Mouse (Mus musculus) intestine, embryonic 14.5 days (tissue): ENCODE measurements around the gene Capza1. TPM values are rescaled to one million over a fixed set of nuclear protein-coding genes. Genes with fewer than 3 reads are reported as not detected.

Source experiments
- ATAC-seq: fragments of 200-750 bp; cut with Nextera tagmentation; replicated peaks from 2 replicates; pipeline ENCODE4 v1.8.0; 2017; ENCODE audit warnings: low read depth, moderate number of reproducible peaks, moderate TSS enrichment, moderate library complexity; ENCODE audit not compliant: low FRiP score, low TSS enrichment
- DNase-seq: peaks from one replicate; pipeline ENCODE4 v3.0.0-alpha.2; 2018; ENCODE audit warnings: low spot score
- H3K27ac ChIP-seq: fragments of 300-500 bp; sonication (generic); 2 replicates; pipeline ENCODE4 v1.5.1; 2014; ENCODE audit warnings: low read depth, mild to moderate bottlenecking, control low read depth
- H3K27me3 ChIP-seq: fragments of 300-500 bp; sonication (generic); replicated peaks from 2 replicates; pipeline ENCODE4 v1.6.1; 2014; ENCODE audit warnings: low read length, control low read depth; ENCODE audit not compliant: control insufficient read depth, insufficient read depth
- H3K36me3 ChIP-seq: fragments of 300-500 bp; sonication (generic); 2 replicates; pipeline ENCODE4 v1.6.1; 2014; ENCODE audit warnings: low read length, control low read depth; ENCODE audit not compliant: control insufficient read depth, insufficient read depth
- H3K4me1 ChIP-seq: fragments of 300-500 bp; sonication (generic); replicated peaks from 2 replicates; pipeline ENCODE4 v1.6.1; 2014; ENCODE audit warnings: low read length, control low read depth, mixed read lengths; ENCODE audit not compliant: control insufficient read depth, insufficient read depth
- H3K4me2 ChIP-seq: fragments of 300-500 bp; sonication (generic); 2 replicates; pipeline ENCODE4 v1.6.1; 2014; ENCODE audit warnings: low read length
- H3K4me3 ChIP-seq: fragments of 300-500 bp; sonication (generic); 2 replicates; pipeline ENCODE4 v1.5.1; 2014; ENCODE audit warnings: low read depth, low read length, control low read depth, mixed read lengths
- H3K9ac ChIP-seq: fragments of 300-500 bp; sonication (generic); 2 replicates; pipeline ENCODE4 v1.6.1; 2014; ENCODE audit warnings: mild to moderate bottlenecking, low read length
- H3K9me3 ChIP-seq: fragments of 300-500 bp; sonication (generic); 2 replicates; pipeline ENCODE4 v1.6.1; 2016; ENCODE audit warnings: low read length, control low read depth; ENCODE audit not compliant: control insufficient read depth
- WGBS: fragments of 180-500 bp; shearing (Covaris S2); extraction: QIAGEN DNeasy Blood & Tissue Kit; methylation state at CpG from one replicate; pipeline ENCODE4 v1.1.7; 2014; 5-methylcytosine and 5-hydroxymethylcytosine counted together
- polyA plus RNA-seq: library from polyadenylated mRNA; unstranded; fragments of >200 nt; fragmentation: Nextera tagmentation; extraction: Ambion mirVana; gene quantifications from 2 replicates; pipeline ENCODE4 v1.2.1, GENCODE M21; 2014

Capza1 gene
- polyA plus RNA-seq, 1 experiment from 2014 or later = 194 TPM

GRCm38 (mm10) chr3:104777342-104777741 is 87.0 kb downstream of the Capza1 start:
- WGBS = under 1% methylated on average over 20 of the region's 20 CpGs
- peak overlapping the region; percentile 54 for H3K4me2 ChIP-seq
- peak overlapping the region; percentile 31 for H3K9ac ChIP-seq
- H3K27me3 ChIP-seq = peaks cover 65% of the 10 kb centered on the region
- ATAC-seq (no peak), DNase-seq (peak; percentile 75)
- peaks cover 18% of the 10 kb centered on the region; the same call in 1 of the 2 replicates for H3K4me1 ChIP-seq
- H3K36me3 ChIP-seq = no peaks in the 10 kb centered on the region
- H3K4me3 ChIP-seq = peak overlapping the region; percentile 31
- H3K9me3 ChIP-seq = no peaks in the 10 kb centered on the region
- no peak overlapping the region for H3K27ac ChIP-seq

DNA sequence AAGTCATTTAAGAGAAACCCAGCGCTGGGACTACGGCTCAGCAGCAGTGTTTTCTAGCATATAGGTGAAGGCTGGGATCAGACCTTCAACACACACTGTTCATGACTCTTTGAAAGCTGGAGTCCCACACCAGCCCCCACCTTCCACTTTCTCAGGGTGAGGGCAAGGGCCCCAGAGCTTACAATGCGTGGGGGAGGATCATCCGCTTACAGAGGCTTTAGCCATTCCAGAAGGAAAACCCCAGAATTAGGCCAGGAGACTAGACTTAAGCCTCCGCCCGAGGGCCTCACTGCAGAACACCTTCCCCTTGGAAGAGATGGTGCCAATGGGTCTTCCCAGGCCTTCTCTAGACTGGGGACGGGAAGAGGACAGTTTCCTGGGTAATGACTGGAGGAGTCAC is 91.0 kb downstream of the Capza1 start:
- no peak overlapping the region for H3K4me3 ChIP-seq
- no peaks in the 10 kb centered on the region for H3K9me3 ChIP-seq
- no peak overlapping the region for H3K9ac ChIP-seq
- no peaks in the 10 kb centered on the region for H3K36me3 ChIP-seq
- H3K4me1 ChIP-seq = no peaks in the 10 kb centered on the region
- peaks cover 28% of the 10 kb centered on the region for H3K27me3 ChIP-seq
- WGBS = 74% methylated on average over 7 of the region's 7 CpGs
- H3K27ac ChIP-seq = no peak overlapping the region
- ATAC-seq (no peak), DNase-seq (no peak)
- H3K4me2 ChIP-seq = no peak overlapping the region

Other genes starting within 250 kb of the Capza1 start
- gene Slc16a1, start 225.8 kb downstream of the Capza1 start, polyA plus RNA-seq = 42.5 and 45.8 TPM in 2 replicates
- gene Ppm1j, start 83.4 kb downstream of the Capza1 start, polyA plus RNA-seq = 2.1 and 3.1 TPM in 2 replicates
- gene Fam19a3, start 82.7 kb downstream of the Capza1 start, polyA plus RNA-seq = 0.04 and 0.11 TPM in 2 replicates
- gene Rhoc, start 76.1 kb downstream of the Capza1 start, polyA plus RNA-seq = 166 and 184 TPM in 2 replicates
- 83.6 and 94.5 TPM in 2 replicates for gene Mov10, start 45.9 kb downstream of the Capza1 start, polyA plus RNA-seq
- 33.1 and 34.6 TPM in 2 replicates for gene St7l, start 500 bp downstream of the Capza1 start, polyA plus RNA-seq
- 1.9 and 2.8 TPM in 2 replicates for gene Wnt2b, start 97.4 kb upstream of the Capza1 start, polyA plus RNA-seq
- 23.6 and 31.1 TPM in 2 replicates for gene Cttnbp2nl, start 188.6 kb upstream of the Capza1 start, polyA plus RNA-seq
- gene 4930564D02Rik, start 202.3 kb upstream of the Capza1 start, polyA plus RNA-seq = not detected in 2 replicates